ENCODE assay signal across 11 mouse cellular contexts in genomic region chr4:52985216-52985615, GRCm38 (mm10). TPM values are rescaled to one million over a fixed set of nuclear protein-coding genes. Genes with fewer than 3 reads are reported as not detected.
DNase-seq lines count a peak whose midpoint lies in the region; ATAC-seq lines count a peak whose summit lies in the region.
"Had no signal": no experiment of that assay in that cellular context is flagged by ENCODE, and none has a peak within 500 bp of the region (broad histone marks: within the 10 kb centered on the region; RNA-seq: fewer than 3 reads in every experiment).

No protein-coding gene starts in this region.

- WGBS in midbrain, embryonic 13.5 days: 72% methylated on average over 2 of the region's 2 CpGs
- 87% methylated on average over 2 of the region's 2 CpGs for WGBS in midbrain, embryonic 11.5 days
- 79% methylated on average over 2 of the region's 2 CpGs for WGBS in forebrain, embryonic 16.5 days

- no peak overlapping the region for H3K9ac ChIP-seq in midbrain, embryonic 13.5 days (replicated peaks)
- H3K9ac ChIP-seq in midbrain, embryonic 11.5 days (ENCODE audit: low read length): no peak overlapping the region
- H3K9ac ChIP-seq in forebrain, embryonic 16.5 days (replicated peaks; ENCODE audit: low read depth, low read length): no peak overlapping the region
- H3K9ac ChIP-seq: liver, embryonic 13.5 days had no signal

- H3K27ac ChIP-seq in midbrain, embryonic 13.5 days: no peak overlapping the region
- H3K27ac ChIP-seq in midbrain, embryonic 11.5 days (ENCODE audit: low read depth, low read length): no peak overlapping the region
- no peak overlapping the region for H3K27ac ChIP-seq in forebrain, embryonic 16.5 days (ENCODE audit: low read length)
- H3K27ac ChIP-seq: liver, embryonic 13.5 days had no signal

- no peak overlapping the region for H3K4me3 ChIP-seq in midbrain, embryonic 13.5 days (replicated peaks)
- no peak overlapping the region for H3K4me3 ChIP-seq in midbrain, embryonic 11.5 days (ENCODE audit: low read depth, low read length)
- no peak overlapping the region for H3K4me3 ChIP-seq in forebrain, embryonic 16.5 days (replicated peaks; ENCODE audit: low read length)
- H3K4me3 ChIP-seq: liver, embryonic 13.5 days had no signal

- no peak for DNase-seq in frontal cortex, postnatal 25 days (ENCODE audit: low spot score in 2 of 2)
- DNase-seq in midbrain, embryonic 11.5 days (ENCODE audit: low spot score, missing footprints): no peak
- DNase-seq in retina, postnatal 1 day: peak; percentile 47
- no peak for DNase-seq in spleen, postnatal 14 days (ENCODE audit: low spot score in 2 of 2)
- no peak for DNase-seq in urinary bladder, postnatal 36 days (ENCODE audit: low spot score in 2 of 2)
- DNase-seq: liver, embryonic 13.5 days had no signal

- H3K36me3 ChIP-seq in midbrain, embryonic 13.5 days: no peaks in the 10 kb centered on the region
- H3K36me3 ChIP-seq in midbrain, embryonic 11.5 days (ENCODE audit: control insufficient read depth, insufficient read depth, low read length): no peaks in the 10 kb centered on the region
- H3K36me3 ChIP-seq in forebrain, embryonic 16.5 days (ENCODE audit: control insufficient read depth, insufficient read depth): no peaks in the 10 kb centered on the region
- H3K36me3 ChIP-seq: liver, embryonic 13.5 days had no signal

- no peaks in the 10 kb centered on the region for H3K9me3 ChIP-seq in midbrain, embryonic 13.5 days
- H3K9me3 ChIP-seq in midbrain, embryonic 11.5 days (ENCODE audit: control insufficient read depth, low read length): no peaks in the 10 kb centered on the region
- no peaks in the 10 kb centered on the region for H3K9me3 ChIP-seq in forebrain, embryonic 16.5 days (ENCODE audit: control insufficient read depth, low read length)
- H3K9me3 ChIP-seq: liver, embryonic 13.5 days had no signal

- peaks cover 4% of the 10 kb centered on the region; the same call in 1 of the 2 replicates for H3K4me1 ChIP-seq in midbrain, embryonic 13.5 days (replicated peaks)
- no peaks in the 10 kb centered on the region for H3K4me1 ChIP-seq in midbrain, embryonic 11.5 days (ENCODE audit: control insufficient read depth, insufficient read depth, low read length)
- no peaks in the 10 kb centered on the region; the same call in 1 of the 2 replicates for H3K4me1 ChIP-seq in forebrain, embryonic 16.5 days (replicated peaks; ENCODE audit: control insufficient read depth, insufficient read depth, low read length)
- H3K4me1 ChIP-seq: liver, embryonic 13.5 days had no signal

- peak; percentile 85 for ATAC-seq in frontal cortex, adult (ENCODE audit: low TSS enrichment)
- ATAC-seq in midbrain, embryonic 13.5 days: peak; percentile 62
- no peak for ATAC-seq in midbrain, embryonic 11.5 days (ENCODE audit: low FRiP score)
- ATAC-seq in forebrain, embryonic 16.5 days: peak; percentile 59; the same call in 1 of the 2 replicates

- H3K4me2 ChIP-seq in midbrain, embryonic 13.5 days (replicated peaks): no peak overlapping the region
- no peak overlapping the region for H3K4me2 ChIP-seq in midbrain, embryonic 11.5 days
- H3K4me2 ChIP-seq in forebrain, embryonic 16.5 days (ENCODE audit: low read length): no peak overlapping the region
- H3K4me2 ChIP-seq: liver, embryonic 13.5 days had no signal

- no peaks in the 10 kb centered on the region for H3K27me3 ChIP-seq in midbrain, embryonic 13.5 days
- no peaks in the 10 kb centered on the region for H3K27me3 ChIP-seq in midbrain, embryonic 11.5 days (ENCODE audit: control insufficient read depth, insufficient read depth, low read length)
- no peaks in the 10 kb centered on the region for H3K27me3 ChIP-seq in forebrain, embryonic 16.5 days (replicated peaks; ENCODE audit: control insufficient read depth, insufficient read depth, low read length)
- H3K27me3 ChIP-seq: liver, embryonic 13.5 days had no signal

RNA-seq across cellular contexts. Expression of gene Nipsnap3a, which starts 3.9 kb away (rescaled TPM):
- not detected in 2 replicates for polyA plus RNA-seq in midbrain, embryonic 13.5 days (2015; fragmentation: Nextera tagmentation; extraction: Ambion mirVana)
- polyA plus RNA-seq in midbrain, embryonic 11.5 days (2014; fragmentation: Nextera tagmentation; extraction: Ambion mirVana): not detected in 2 replicates
- not detected in 2 replicates for polyA plus RNA-seq in forebrain, embryonic 16.5 days (2015; fragmentation: Nextera tagmentation; extraction: Ambion mirVana)
- polyA plus RNA-seq: frontal cortex, adult 2 months; liver, embryonic 13.5 days; small intestine, adult 2 months had no signal

RNA-seq across cellular contexts. Expression of gene Olfr270, which starts 20.9 kb away (rescaled TPM):
- not detected in 2 replicates for polyA plus RNA-seq in midbrain, embryonic 13.5 days (2015; fragmentation: Nextera tagmentation; extraction: Ambion mirVana)
- polyA plus RNA-seq in midbrain, embryonic 11.5 days (2014; fragmentation: Nextera tagmentation; extraction: Ambion mirVana): not detected in 2 replicates
- not detected in 2 replicates for polyA plus RNA-seq in forebrain, embryonic 16.5 days (2015; fragmentation: Nextera tagmentation; extraction: Ambion mirVana)
- polyA plus RNA-seq: frontal cortex, adult 2 months; liver, embryonic 13.5 days; small intestine, adult 2 months had no signal

RNA-seq across cellular contexts. Expression of gene Nipsnap3b, which starts 26.5 kb away (rescaled TPM):
- polyA plus RNA-seq in midbrain, embryonic 13.5 days (2015; fragmentation: Nextera tagmentation; extraction: Ambion mirVana): 146 and 160 TPM in 2 replicates
- 111 and 123 TPM in 2 replicates for polyA plus RNA-seq in midbrain, embryonic 11.5 days (2014; fragmentation: Nextera tagmentation; extraction: Ambion mirVana)
- polyA plus RNA-seq in forebrain, embryonic 16.5 days (2015; fragmentation: Nextera tagmentation; extraction: Ambion mirVana): 157 and 158 TPM in 2 replicates
